Mouse (Mus musculus): ENCODE measurements around the gene Rnf13. TPM values are rescaled to one million over a fixed set of nuclear protein-coding genes. Genes with fewer than 3 reads are reported as not detected.
A peak's percentile ranks its signal among the peaks of the same experiment; 100 is the strongest.

Gene Rnf13
- polyA plus RNA-seq, 1 experiment, result 22.1 TPM

DNA sequence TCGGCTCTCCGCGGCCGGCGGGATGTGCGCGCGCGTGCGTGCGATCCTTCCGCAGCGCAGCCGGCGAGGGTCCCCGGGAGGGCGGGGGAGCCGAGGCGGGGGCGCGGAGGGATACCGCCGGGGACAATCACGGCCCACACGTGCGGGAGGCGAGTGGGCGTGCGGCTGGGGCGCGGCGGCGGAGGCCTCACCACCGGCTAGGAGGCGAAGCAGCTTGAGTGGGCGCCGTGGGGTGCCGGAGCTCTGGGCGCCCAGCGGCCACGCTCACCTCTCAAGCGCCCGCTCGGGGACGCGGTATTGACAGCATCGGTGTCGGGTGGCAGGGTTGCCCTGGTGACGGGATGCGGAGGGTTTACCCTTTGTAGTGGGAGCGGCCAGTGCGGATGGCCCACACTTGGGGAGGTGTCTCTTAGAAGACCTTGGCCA, 111.9 kb downstream of the Rnf13 start, which contains the start of gene Pfn2:
Gene Pfn2 (minus strand): TSS at position 320 of the 426 bp plus-strand sequence.
- Histone ChIP-seq H3K27ac (ENCODE audit: control insufficient read depth, insufficient read depth, low read depth, low read length, poor library complexity) (no peak within 1 kb of the TSS; the same call in 1 of the 2 replicates), H3K4me1 (ENCODE audit: control insufficient read depth, insufficient read depth, low read length) (no peaks in the 10 kb centered on the region), H3K4me3 (replicated peaks; ENCODE audit: control insufficient read depth, low read depth, low read length) (peak within 1 kb of the TSS; percentile 67)
- TF ChIP-seq POLR2A (IDR thresholded peaks at IDR 0.05; ENCODE audit: borderline replicate concordance, control insufficient read depth, low read depth, low read length) (no peak), CTCF (IDR thresholded peaks at IDR 0.05; ENCODE audit: control insufficient read depth, insufficient read depth, low read length) (no peak)
- WGBS, result 2% methylated on average over 51 of the region's 52 CpGs

DNA sequence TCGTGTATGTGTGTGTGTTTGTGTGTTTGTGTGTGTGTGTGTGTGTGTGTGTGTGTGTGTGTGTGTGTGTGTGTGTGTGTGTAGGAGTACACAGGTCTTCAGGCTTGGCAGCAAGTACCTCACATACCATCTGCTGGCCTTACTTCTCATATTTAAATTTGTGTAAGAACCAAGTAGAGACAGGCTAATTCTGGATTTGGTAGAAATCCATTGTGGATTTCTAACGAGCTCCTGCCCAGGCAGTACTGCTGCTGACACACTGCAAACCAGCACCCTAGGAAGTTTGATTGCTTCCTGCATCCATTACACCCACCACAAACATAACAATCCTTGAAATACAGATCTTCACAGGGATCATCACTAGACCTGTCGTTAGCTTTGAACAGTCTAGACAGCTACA, 147.1 kb downstream of the Rnf13 start:
- no peak overlapping the region for H3K4me3 ChIP-seq (replicated peaks; ENCODE audit: control insufficient read depth, low read depth, low read length)
- no peaks in the 10 kb centered on the region for H3K4me1 ChIP-seq (ENCODE audit: control insufficient read depth, insufficient read depth, low read length)
- TF ChIP-seq CTCF (IDR thresholded peaks at IDR 0.05; ENCODE audit: control insufficient read depth, insufficient read depth, low read length), result no peak
- TF ChIP-seq POLR2A (IDR thresholded peaks at IDR 0.05; ENCODE audit: borderline replicate concordance, control insufficient read depth, low read depth, low read length), result no peak
- WGBS, result 58% methylated on average over 3 of the region's 3 CpGs
- H3K27ac ChIP-seq (ENCODE audit: control insufficient read depth, insufficient read depth, low read depth, low read length, poor library complexity), result no peak overlapping the region

Other genes starting within 250 kb of the Rnf13 start
- gene Wwtr1, start 160.2 kb upstream of the Rnf13 start, polyA plus RNA-seq (2011; ENCODE audit: insufficient read depth, insufficient read length, low replicate concordance, missing spikeins), result 1.3 and 4.0 TPM in 2 replicates
- 21.8 and 22.2 TPM in 2 replicates for gene Commd2, start 84.3 kb upstream of the Rnf13 start, polyA plus RNA-seq (2011; ENCODE audit: insufficient read depth, insufficient read length, low replicate concordance, missing spikeins)
- gene Ankub1, start 43.3 kb upstream of the Rnf13 start, polyA plus RNA-seq (2011; ENCODE audit: insufficient read depth, insufficient read length, low replicate concordance, missing spikeins), result not detected in 2 replicates
- gene Pfn2, start 112.0 kb downstream of the Rnf13 start, polyA plus RNA-seq (2011; ENCODE audit: insufficient read depth, insufficient read length, low replicate concordance, missing spikeins), result 2.2 and 5.6 TPM in 2 replicates